Mouse (Mus musculus) megakaryocyte, embryonic 14.5 days (primary cell): Measurements from ENCODE around the gene Atrn. TPM values are rescaled to one million over a fixed set of nuclear protein-coding genes. Genes with fewer than 3 reads are reported as not detected.

Source experiments
- H3K27me3 ChIP-seq: replicated peaks from 2 replicates; pipeline ENCODE3; 2012; ENCODE audit warnings: inconsistent platforms
- H3K36me3 ChIP-seq: replicated peaks from 2 replicates; pipeline ENCODE3; 2012; ENCODE audit warnings: low read length, inconsistent platforms, mixed read lengths
- H3K4me1 ChIP-seq: 2 replicates; pipeline ENCODE4 v1.6.1; 2012; ENCODE audit warnings: inconsistent platforms
- H3K4me3 ChIP-seq: replicated peaks from 2 replicates; pipeline ENCODE3; 2012; ENCODE audit warnings: moderate library complexity, mild to moderate bottlenecking, inconsistent platforms
- H3K9me3 ChIP-seq: 2 replicates; pipeline ENCODE4 v1.6.1; 2012; ENCODE audit warnings: inconsistent platforms
- FLI1 ChIP-seq: IDR thresholded peaks from 2 replicates; pipeline ENCODE4 v1.6.1; 2012; ENCODE audit warnings: low read length, inconsistent platforms, mixed read lengths
- GATA1 ChIP-seq: IDR thresholded peaks from 3 replicates; pipeline ENCODE4 v1.6.1; 2012; ENCODE audit warnings: mixed read lengths, low read length, inconsistent platforms, borderline replicate concordance
- polyA plus RNA-seq: library from polyadenylated mRNA; stranded (reverse); fragments of >175 nt; gene quantifications from 2 replicates; pipeline ENCODE4 v1.2.3, GENCODE M21; 2012; ENCODE audit warnings: low replicate concordance; ENCODE audit not compliant: insufficient read depth

The Atrn gene
- polyA plus RNA-seq: 0.73 and 1.2 TPM in 2 replicates

DNA sequence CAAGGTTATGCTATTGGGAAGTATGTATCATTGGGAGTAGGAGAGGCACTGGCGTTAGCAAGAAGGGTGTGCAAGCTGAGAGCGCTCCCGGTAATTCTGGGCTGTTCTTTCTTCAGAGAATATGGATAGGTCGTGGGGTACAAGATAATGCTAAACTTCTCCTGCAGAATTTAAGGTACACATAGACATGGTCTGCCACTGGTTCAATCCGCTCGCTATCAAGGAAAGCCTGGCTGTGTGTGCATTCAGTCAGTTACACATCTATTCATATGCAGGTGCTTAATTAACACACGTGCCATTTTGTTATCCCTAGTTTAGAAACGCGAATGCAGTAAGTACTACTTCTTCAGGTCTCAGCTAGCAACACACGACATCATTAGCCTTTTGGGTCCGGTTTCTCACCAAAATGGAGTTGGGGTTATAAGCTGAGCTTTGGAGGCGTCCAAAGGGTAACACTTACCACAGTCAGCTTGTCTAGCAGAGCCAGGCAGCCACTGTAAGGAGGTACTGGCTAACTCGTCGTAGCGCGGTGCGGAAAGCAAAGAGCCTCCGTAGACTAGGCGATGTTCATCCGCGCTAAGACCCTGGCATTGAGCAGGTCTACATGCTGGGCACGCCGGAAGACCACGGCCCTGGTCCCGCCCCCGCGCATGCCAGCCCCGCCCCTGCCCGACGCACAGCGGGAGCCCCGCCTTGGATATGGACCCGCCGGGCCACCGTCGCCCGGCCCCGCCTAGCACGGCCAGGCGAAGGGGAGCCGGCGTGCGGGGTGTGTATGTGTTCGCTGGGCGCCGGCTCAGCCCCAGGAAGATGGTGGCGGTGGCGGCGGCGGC is at the start of gene Atrn, which contains the start of gene 4930402H24Rik:
TSS of gene Atrn (plus strand) at position 745 of the 833 bp plus-strand sequence.
TSS of gene 4930402H24Rik (minus strand) at position 656 of the 833 bp plus-strand sequence.
- Histone ChIP-seq H3K27me3 (no peaks in the 10 kb centered on the region), H3K36me3 (peaks cover 2% of the 10 kb centered on the region), H3K4me3 (peak within 1 kb of the TSS; percentile 99), H3K4me1 (peaks cover 46% of the 10 kb centered on the region), H3K9me3 (no peaks in the 10 kb centered on the region)
- TF ChIP-seq GATA1: no peak

DNA sequence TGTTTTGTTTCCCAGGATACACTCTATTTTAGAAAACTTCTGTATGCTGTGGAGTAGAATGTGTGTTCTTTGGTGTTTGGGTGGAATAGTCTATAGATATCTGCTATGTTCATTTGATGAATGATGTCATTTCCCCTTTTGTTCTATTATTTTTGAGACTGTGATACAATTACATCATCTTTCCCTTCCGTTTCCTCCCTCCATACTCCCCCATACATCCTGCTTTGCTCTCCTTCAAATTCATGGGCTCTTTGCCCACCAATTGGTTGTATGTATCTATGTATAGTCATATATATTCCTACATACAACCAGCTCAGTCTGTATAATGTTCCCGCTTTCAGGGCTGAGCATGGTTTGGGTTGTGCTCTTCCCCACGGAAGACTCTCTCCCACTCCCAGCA is 44.2 kb upstream of the Atrn start:
- Histone ChIP-seq H3K27me3 (peaks cover 8% of the 10 kb centered on the region), H3K4me3 (no peak overlapping the region), H3K9me3 (no peaks in the 10 kb centered on the region), H3K36me3 (no peaks in the 10 kb centered on the region), H3K4me1 (peaks cover 4% of the 10 kb centered on the region; the same call in 1 of the 2 replicates)
- TF ChIP-seq GATA1 (no peak), FLI1 (no peak)

DNA sequence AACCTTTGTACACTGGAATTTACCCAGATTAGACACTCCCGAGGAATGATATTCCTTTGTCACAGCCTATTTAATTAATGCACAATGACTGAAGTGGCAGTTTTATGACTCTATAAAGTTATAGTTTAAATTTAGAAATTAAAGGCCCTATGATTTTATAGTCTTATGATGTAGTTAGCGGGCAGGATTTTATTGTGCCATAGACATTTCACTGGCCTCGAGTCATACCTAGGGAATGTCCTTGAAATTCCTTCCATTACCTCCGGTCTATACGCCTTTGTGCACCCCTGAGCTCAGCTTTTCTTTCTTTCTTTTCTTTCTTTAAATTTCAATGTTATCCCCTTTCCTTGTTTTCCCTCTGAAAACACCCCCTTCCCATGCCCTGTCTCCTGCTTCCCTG is 35.4 kb upstream of the Atrn start:
- no peak for TF ChIP-seq GATA1
- TF ChIP-seq FLI1: no peak

DNA sequence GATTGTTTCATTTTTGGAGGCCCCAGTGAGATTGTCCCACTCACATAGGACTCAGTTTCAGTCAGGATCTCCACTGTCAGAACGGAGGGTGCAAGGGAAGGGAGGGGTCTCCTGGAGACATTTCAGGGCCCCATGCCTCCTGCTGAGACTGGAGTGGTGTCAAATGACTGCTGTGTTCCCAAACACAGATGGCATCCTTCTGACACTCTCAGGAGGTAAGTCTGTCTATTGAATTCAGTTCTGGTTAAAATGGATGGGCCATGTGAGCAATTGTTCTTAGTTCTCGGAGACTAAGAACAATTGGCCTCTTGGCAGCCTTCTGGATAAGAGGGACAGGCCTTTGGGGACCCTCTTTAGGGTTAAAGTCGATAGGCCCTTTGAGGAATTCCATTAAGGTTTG is 28.9 kb upstream of the Atrn start:
- Histone ChIP-seq H3K4me3 (no peak overlapping the region), H3K9me3 (no peaks in the 10 kb centered on the region), H3K4me1 (no peaks in the 10 kb centered on the region), H3K27me3 (no peaks in the 10 kb centered on the region), H3K36me3 (no peaks in the 10 kb centered on the region)
- TF ChIP-seq FLI1 (no peak), GATA1 (no peak)

More for the DNA sequence above, 35.4 kb upstream of the Atrn start:
- no peaks in the 10 kb centered on the region for H3K4me1 ChIP-seq
- H3K36me3 ChIP-seq: no peaks in the 10 kb centered on the region
- no peak overlapping the region for H3K4me3 ChIP-seq
- H3K27me3 ChIP-seq: peaks cover 2% of the 10 kb centered on the region
- no peaks in the 10 kb centered on the region for H3K9me3 ChIP-seq

DNA sequence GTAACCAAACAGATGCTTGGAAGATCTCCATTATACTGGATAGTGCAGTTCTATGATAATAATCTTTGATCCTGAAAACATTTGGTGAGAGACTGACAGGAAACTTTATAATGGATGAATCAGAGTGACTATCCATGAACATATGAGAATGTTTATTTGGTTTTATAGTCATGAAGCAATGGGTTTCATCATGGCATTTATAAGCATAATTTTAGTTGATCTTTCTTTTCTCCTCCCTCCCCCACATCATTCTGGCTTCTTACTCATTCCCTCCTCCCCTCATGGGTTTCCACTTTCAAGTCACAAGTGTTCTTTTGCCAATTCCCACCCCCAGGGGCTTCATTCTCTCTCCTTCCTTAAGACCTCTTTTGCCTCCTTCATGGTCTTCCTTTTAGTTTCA is 19.3 kb upstream of the Atrn start:
- no peak for TF ChIP-seq GATA1
- H3K27me3 ChIP-seq: no peaks in the 10 kb centered on the region
- no peak overlapping the region for H3K4me3 ChIP-seq
- H3K36me3 ChIP-seq: peaks cover 8% of the 10 kb centered on the region
- H3K9me3 ChIP-seq: peaks cover 3% of the 10 kb centered on the region; the same call in 1 of the 2 replicates
- H3K4me1 ChIP-seq: peaks cover 4% of the 10 kb centered on the region

DNA sequence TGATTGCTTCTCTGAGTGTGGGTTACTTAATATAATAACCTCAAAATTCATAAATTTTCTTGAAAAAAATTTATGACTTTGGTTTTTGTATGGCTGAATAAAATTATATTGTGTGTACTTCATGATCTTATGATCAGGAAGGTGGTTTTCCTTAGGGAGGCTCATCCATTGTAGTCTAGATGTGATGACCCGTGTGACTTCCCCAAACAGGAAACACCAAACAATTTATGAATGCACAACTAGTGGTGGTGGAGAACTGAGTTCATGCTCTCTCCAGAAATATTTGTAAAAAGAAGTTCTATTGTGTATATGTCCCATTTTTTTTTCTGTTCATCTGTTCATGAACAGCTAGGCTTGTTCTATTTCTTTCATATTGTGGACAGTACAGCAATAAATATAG is 18.8 kb upstream of the Atrn start:
- Histone ChIP-seq H3K9me3 (peaks cover 3% of the 10 kb centered on the region; the same call in 1 of the 2 replicates), H3K36me3 (peaks cover 8% of the 10 kb centered on the region), H3K4me3 (no peak overlapping the region), H3K4me1 (peaks cover 7% of the 10 kb centered on the region), H3K27me3 (no peaks in the 10 kb centered on the region)
- TF ChIP-seq FLI1 (no peak), GATA1 (no peak)

DNA sequence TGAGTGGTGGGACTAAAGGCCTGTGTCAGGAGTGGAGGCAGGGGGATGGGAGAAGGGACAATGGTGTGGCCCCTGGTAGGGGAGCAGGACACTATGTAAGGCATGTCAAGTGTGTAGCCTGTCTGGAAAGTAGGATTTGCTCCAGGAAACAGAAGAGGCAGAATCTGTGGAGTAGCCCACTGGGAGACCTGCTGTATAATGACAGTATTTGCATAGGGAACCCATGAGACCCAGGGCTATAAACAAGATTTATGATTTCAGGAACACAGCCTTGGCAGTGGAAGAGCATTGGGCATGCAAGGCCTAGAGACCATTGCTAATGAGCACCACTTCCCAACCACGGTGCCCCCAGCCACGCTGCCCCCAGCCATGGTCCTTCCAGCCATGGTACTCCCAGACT is 9.4 kb upstream of the Atrn start:
- TF ChIP-seq GATA1 (no peak), FLI1 (no peak)
- H3K36me3 ChIP-seq: peaks cover under 1% of the 10 kb centered on the region
- H3K4me3 ChIP-seq: no peak overlapping the region
- no peaks in the 10 kb centered on the region for H3K27me3 ChIP-seq
- no peaks in the 10 kb centered on the region for H3K9me3 ChIP-seq
- H3K4me1 ChIP-seq: peaks cover 16% of the 10 kb centered on the region

DNA sequence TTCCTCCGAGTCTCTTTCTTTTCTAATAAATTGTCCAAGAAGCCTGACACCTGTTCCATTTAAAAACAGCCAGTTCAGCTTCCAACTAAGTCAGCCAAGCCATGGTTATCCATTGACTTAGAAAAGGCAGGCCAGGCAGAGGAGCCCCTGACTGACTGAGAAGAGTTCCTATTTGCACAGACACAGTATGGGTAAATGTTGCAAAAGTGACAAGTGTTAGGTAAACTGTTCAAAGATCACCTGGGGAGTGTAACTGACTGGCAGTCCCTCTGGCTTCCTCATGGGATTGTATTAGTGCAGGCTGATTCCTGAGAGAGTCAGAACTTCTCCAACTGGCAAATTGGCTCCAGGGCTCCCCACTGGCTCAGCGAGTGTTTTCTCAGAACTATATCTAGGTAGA is 8.4 kb upstream of the Atrn start:
- Histone ChIP-seq H3K27me3 (no peaks in the 10 kb centered on the region), H3K9me3 (no peaks in the 10 kb centered on the region), H3K4me1 (peaks cover 17% of the 10 kb centered on the region), H3K4me3 (no peak overlapping the region), H3K36me3 (no peaks in the 10 kb centered on the region)
- TF ChIP-seq GATA1: no peak
- TF ChIP-seq FLI1: no peak

DNA sequence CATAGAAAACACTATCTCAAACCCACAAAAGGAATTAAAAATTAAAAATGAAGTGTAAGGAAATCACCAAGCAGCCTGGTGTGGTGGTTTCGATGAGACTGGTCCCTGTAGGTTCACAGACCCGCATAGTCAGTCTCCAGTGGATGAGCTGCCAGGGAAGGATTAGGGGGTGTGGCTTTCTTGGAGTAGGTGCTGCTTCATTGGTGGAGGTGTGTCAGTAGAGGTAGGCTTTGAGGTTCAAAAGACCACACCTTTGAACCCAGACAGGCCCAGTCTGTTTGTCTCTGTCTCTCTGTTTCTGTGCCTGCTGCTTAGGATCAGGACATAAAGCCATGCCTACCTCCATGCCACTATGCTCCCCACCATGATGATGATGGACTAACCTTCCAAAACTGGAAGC is 7.5 kb upstream of the Atrn start:
- no peaks in the 10 kb centered on the region for H3K27me3 ChIP-seq
- no peaks in the 10 kb centered on the region for H3K9me3 ChIP-seq
- no peak for TF ChIP-seq FLI1
- TF ChIP-seq GATA1: no peak
- no peak overlapping the region for H3K4me3 ChIP-seq
- H3K4me1 ChIP-seq: peaks cover 17% of the 10 kb centered on the region
- no peaks in the 10 kb centered on the region for H3K36me3 ChIP-seq

DNA sequence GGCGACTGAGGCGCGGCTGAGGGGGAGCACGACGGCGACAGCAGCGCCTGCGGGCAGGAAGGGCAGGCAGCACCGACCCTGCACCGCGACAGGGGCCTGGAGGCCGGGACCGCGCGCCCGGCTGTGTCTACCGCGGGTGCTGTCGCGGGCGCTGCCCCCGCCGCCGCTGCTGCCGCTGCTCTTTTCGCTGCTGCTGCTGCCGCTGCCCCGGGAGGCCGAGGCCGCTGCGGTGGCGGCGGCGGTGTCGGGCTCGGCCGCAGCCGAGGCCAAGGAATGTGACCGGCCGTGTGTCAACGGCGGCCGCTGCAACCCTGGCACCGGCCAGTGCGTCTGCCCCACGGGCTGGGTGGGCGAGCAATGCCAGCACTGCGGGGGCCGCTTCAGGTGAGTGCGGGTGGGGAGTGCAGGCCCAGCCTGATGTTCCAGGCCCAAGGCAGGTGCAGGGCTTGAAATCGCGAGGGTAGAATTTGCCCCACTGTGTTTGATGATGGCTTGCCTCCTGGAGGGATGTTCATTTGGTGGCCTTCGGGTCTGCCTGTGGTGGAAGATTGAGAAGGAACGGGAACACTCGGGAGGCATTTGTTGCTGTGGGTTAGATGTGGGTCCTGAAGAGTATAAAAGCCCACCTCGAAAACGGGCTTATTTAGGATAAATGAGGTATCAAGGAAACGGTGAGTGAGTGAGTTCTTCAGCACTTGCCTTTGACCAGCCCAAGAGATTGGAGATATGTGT is 455 bp downstream of the Atrn start:
- peaks cover 2% of the 10 kb centered on the region for H3K36me3 ChIP-seq
- peaks cover 40% of the 10 kb centered on the region for H3K4me1 ChIP-seq
- no peaks in the 10 kb centered on the region for H3K9me3 ChIP-seq
- TF ChIP-seq FLI1 (no peak), GATA1 (no peak)
- peak overlapping the region; percentile 99 for H3K4me3 ChIP-seq
- no peaks in the 10 kb centered on the region for H3K27me3 ChIP-seq
